Mouse (Mus musculus) brain, embryonic 14.5 days (tissue): ENCODE data around the gene Hes7. TPM values are rescaled to one million over a fixed set of nuclear protein-coding genes. Genes with fewer than 3 reads are reported as not detected.

Experiments
- DNase-seq: peaks from one replicate; pipeline ENCODE4 v3.0.0-alpha.2; 2011; ENCODE audit warnings: low read depth
- CTCF ChIP-seq: fragments of 200-500 bp; IDR thresholded peaks from 2 replicates; pipeline ENCODE4 v1.5.1; 2012; ENCODE audit warnings: inconsistent platforms, mild to moderate bottlenecking, moderate library complexity, borderline replicate concordance; ENCODE audit not compliant: insufficient read depth, insufficient read length; ENCODE audit errors: extremely low read depth
- POLR2A ChIP-seq: fragments of 200-500 bp; IDR thresholded peaks from 2 replicates; pipeline ENCODE4 v1.6.1; 2012; ENCODE audit warnings: mild to moderate bottlenecking, inconsistent platforms, borderline replicate concordance; ENCODE audit not compliant: poor library complexity, insufficient read depth, insufficient read length, severe bottlenecking; ENCODE audit errors: extremely low read depth
- polyA plus RNA-seq: library from polyadenylated mRNA; depleted of rRNA; stranded (reverse); fragments of >200 nt; gene quantifications from 2 replicates; pipeline ENCODE4 v1.2.3, GENCODE M21; 2012

Gene Hes7
- polyA plus RNA-seq, 1 experiment: 0.45 TPM

GRCm38 (mm10) chr11:69123056-69123692, 3.0 kb downstream of the Hes7 start:
- peak; percentile 91 for DNase-seq
- no peak for TF ChIP-seq CTCF
- TF ChIP-seq POLR2A: no peak

GRCm38 (mm10) chr11:69123693-69124497, 3.7 kb downstream of the Hes7 start:
- TF ChIP-seq CTCF (no peak), POLR2A (no peak)
- peak; percentile 95 for DNase-seq

- DNase-seq: peak; percentile 89
- TF ChIP-seq CTCF (no peak), POLR2A (no peak)
Observed at GRCm38 (mm10) chr11:69124498-69124847, 4.3 kb downstream of the Hes7 start.

DNA sequence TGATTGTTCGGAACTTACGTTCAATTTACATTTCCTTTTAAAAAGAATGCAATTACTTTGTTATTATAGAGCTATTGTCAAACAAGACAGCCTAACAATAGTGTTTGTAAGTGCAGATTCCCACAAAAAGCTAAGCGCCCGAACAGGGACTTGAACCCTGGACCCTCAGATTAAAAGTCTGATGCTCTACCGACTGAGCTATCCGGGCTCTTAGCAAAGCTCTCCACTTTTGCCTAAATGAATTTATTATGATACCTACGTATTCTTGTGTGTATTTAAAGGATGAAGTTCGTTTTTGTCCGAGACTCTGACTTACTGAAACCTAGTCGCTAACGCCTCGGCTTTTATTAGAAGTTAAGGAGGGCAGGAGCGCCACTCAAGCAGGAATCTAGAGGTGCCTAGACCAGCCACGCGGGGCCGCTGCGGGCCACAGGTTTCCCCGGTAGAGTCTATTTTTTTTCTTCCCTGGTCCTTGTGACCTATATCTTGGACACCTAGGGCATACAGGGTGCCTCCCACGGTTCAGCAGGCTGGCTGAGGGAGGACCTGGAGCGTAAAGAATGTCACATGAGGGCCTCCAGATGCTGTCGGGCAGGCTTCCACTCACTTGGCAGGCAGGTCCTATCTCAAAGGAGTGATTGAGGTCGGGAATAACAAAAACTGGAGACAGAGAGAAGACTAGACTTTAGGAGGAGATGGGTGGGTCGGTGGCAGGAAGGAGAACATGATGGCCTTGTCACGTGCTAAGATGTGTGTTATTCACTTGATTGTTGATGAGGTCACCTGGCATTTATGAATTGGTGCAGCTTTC, 5.0 kb downstream of the Hes7 start:
- DNase-seq: peak; percentile 94
- TF ChIP-seq POLR2A (no peak), CTCF (peak; percentile 51; the same call in 1 of the 2 replicates)

DNA sequence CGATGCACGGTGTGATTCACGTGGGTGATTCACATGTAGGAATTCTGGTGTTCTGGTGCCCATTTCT, 5.5 kb downstream of the Hes7 start, which contains the start of gene Aloxe3:
Gene Aloxe3, plus strand, starts transcription at position 45 of the 67 bp plus-strand sequence.
- TF ChIP-seq CTCF: no peak
- no peak for TF ChIP-seq POLR2A
- DNase-seq: no peak

DNA sequence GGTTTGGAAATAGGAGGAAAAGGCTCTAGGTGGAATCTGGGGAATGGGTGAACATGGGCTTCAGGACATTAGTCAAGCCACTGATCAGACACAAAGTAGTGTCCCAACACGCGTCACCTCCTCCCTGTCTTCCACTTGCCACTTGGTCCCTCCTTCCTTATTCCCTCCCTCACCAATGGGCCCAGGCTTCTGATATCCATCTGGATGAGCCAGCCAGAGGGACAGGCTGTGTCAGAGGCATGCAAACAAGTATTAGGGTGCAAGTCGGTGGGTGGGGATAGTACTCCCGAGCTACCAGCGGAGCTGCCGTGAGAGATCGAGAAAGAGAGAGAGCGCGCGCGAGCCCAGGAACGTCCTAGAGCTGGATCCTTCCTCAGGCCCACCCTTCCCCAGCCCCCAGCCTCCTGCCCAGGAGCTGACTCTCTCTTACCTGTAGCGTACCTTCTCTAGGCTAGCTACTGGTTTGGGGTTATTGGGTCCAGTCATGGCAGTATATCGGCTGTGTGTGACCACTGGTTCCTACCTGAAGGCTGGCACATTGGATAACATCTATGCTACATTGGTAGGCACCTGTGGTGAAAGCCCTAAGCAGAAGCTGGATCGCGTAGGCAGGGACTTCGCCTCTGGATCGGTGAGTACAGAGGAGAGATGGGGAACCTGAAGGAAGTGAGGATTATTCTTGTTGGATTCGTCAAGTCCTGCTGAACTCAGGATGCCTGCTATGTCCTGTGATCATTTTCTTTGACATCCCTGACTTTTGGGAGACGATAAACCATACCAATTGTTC, 5.9 kb downstream of the Hes7 start:
- DNase-seq: peak; percentile 20
- no peak for TF ChIP-seq CTCF
- TF ChIP-seq POLR2A: no peak

DNA sequence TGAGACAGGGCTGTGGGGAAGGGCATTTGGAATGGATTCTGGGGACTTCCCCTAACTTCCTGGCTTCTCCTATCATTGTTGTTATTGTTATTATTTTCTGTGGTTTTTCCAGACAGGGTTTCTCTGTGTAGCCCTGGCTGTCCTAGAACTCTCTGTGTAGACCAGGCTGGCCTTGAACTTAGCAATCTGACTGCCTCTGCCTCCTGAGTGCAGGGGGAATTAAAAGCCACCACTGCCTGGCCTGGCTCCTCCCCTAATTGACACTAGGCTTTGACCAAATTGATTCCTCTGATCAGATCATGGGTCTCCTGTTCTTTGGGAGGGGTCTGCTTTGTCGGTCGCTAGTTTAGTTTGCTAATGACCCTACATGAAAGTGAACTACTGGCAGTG, 6.5 kb downstream of the Hes7 start:
- no peak for DNase-seq
- no peak for TF ChIP-seq POLR2A
- TF ChIP-seq CTCF: no peak

GRCm38 (mm10) chr11:69128426-69129122, 8.4 kb downstream of the Hes7 start:
- TF ChIP-seq POLR2A (no peak), CTCF (no peak)

GRCm38 (mm10) chr11:69133566-69133922, 13.3 kb downstream of the Hes7 start:
- TF ChIP-seq CTCF (no peak), POLR2A (no peak)
- no peak for DNase-seq

More at GRCm38 (mm10) chr11:69128426-69129122, 8.4 kb downstream of the Hes7 start:
- no peak for DNase-seq

DNA sequence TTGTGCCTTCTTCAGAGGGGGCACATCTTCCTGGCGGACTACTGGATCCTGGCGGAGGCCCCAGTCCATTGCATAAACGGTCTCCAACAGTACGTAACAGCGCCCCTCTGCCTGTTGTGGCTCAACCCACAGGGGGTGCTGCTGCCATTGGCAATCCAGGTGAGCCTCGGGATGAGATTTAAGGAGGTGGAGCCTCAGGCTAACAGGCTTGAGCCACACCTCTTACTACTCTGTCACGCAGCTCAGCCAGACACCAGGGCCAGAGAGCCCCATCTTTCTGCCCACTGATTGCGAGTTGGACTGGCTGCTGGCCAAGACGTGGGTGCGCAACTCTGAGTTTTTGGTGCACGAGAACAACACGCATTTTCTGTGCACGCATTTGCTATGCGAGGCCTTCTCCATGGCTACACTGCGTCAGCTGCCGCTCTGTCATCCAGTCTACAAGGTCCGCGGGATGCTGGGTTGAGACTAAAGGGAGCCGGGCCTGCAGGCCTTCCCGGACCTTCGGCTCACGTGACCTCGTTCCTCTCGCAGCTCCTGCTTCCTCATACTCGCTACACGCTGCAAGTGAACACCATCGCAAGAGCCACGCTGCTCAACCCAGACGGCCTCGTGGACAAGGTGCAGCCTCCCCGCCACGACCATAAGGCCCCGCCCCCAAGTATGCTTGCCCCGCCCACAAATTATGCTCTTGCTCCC, 13.9 kb downstream of the Hes7 start:
- TF ChIP-seq POLR2A (no peak), CTCF (peak; percentile 50; the same call in 1 of the 2 replicates)

More for the DNA sequence above, 13.9 kb downstream of the Hes7 start:
- DNase-seq: peak; percentile 68
